Mouse (Mus musculus): ENCODE data around the gene Slc36a1.

The Slc36a1 gene

DNA sequence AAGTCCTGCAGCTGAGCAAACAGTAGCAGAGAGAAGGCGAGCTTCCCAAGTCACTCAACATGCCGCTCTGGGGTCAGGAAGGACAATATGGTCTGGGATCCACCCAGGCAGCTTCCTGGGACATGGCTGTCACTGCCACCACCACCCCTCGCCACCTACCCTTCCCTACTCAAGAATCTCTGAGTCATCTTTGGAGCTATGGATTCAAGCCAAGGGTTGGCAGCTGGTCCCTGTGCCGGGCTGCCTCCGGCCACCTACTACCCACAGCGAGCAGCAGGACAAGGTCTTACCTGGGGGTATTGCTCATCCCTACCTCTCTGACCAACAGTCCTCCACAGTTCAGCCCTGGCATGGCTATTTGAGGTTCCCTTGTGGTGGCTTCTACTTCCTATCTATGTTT is 70.6 kb downstream of the Slc36a1 start:
- no peak for DNase-seq (ENCODE audit: low spot score in 2 of 2)
